In the genomic region with DNA sequence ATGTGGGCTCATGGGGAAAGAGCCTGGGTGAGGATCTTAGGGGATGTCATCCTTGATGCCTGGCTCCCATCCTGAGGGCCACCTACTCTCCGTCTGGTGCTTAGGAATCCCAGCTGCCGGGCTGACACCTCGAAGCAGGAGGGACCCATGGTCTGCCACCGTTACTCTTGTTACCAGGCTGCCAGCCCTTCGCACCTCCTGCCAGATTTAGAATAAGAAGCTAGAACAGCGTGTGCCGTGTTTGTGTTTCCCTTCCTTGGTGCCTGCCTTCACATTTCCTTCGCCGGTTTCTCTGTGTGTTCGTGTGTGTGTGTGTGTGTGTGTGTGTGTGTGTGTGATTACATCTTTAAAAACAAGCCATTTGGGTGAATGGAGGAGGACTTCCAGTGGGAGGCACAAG, we compare ENCODE assay signal across 15 mouse cellular contexts. TPM values are rescaled to one million over a fixed set of nuclear protein-coding genes. Genes with fewer than 3 reads are reported as not detected.
A peak's percentile ranks its signal among the peaks of the same experiment; 100 is the strongest.
DNase-seq lines count a peak whose midpoint lies in the region; ATAC-seq and TF ChIP-seq lines count a peak whose summit lies in the region.
"Had no signal": no experiment of that assay in that cellular context is flagged by ENCODE, and none has a peak within 500 bp of the region (broad histone marks: within the 10 kb centered on the region; RNA-seq: fewer than 3 reads in every experiment).

No protein-coding gene starts in this region.

- no peak overlapping the region for H3K4me3 ChIP-seq in hindbrain, embryonic 10.5 days
- H3K4me3 ChIP-seq: heart, embryonic 13.5 days; hindbrain, embryonic 15.5 days; limb, embryonic 10.5 days had no signal

- H3K9me3 ChIP-seq in hindbrain, embryonic 10.5 days, result peaks cover 4% of the 10 kb centered on the region; the same call in 1 of the 2 replicates
- H3K9me3 ChIP-seq: hindbrain, embryonic 15.5 days; limb, embryonic 10.5 days had no signal

- 83% methylated on average over 10 of the region's 10 CpGs for WGBS in hindbrain, embryonic 10.5 days

- H3K4me1 ChIP-seq in hindbrain, embryonic 10.5 days (replicated peaks), result peaks cover 53% of the 10 kb centered on the region

- H3K27me3 ChIP-seq in hindbrain, embryonic 10.5 days (ENCODE audit: insufficient read depth, poor library complexity, severe bottlenecking), result peaks cover 36% of the 10 kb centered on the region
- H3K27me3 ChIP-seq: hindbrain, embryonic 15.5 days had no signal

- no peak overlapping the region for H3K27ac ChIP-seq in hindbrain, embryonic 10.5 days
- H3K27ac ChIP-seq: heart, embryonic 13.5 days; hindbrain, embryonic 15.5 days; limb, embryonic 10.5 days; stomach, postnatal 0 days had no signal

- TF ChIP-seq POLR2A in brain, embryonic 14.5 days (IDR thresholded peaks at IDR 0.05; ENCODE audit: borderline replicate concordance, extremely low read depth, insufficient read depth, insufficient read length, poor library complexity, severe bottlenecking), result no peak

- no peak for TF ChIP-seq CTCF in brain, embryonic 14.5 days (IDR thresholded peaks at IDR 0.05; ENCODE audit: borderline replicate concordance, extremely low read depth, insufficient read depth, insufficient read length)

- peaks cover 25% of the 10 kb centered on the region for H3K36me3 ChIP-seq in hindbrain, embryonic 10.5 days
- H3K36me3 ChIP-seq: heart, embryonic 13.5 days; hindbrain, embryonic 15.5 days; limb, embryonic 10.5 days had no signal

- ATAC-seq in megakaryocyte progenitor cell, adult 5-6 weeks (replicated peaks; ENCODE audit: poor library complexity), result no peak

- DNase-seq in brain, embryonic 14.5 days (ENCODE audit: low read depth), result peak; percentile 59
- DNase-seq in frontal cortex, adult 2 months (ENCODE audit: extremely low spot score in 1 of 2, low spot score in 1 of 2), result peak; percentile 79 to 83
- peak; percentile 60 to 63 for DNase-seq in layer of hippocampus, postnatal 14 days (ENCODE audit: low spot score in 2 of 2)
- DNase-seq in right cerebral cortex, adult 2 months (ENCODE audit: low spot score in 2 of 2), result peak; percentile 76
- DNase-seq in urinary bladder, postnatal 14 days (ENCODE audit: low spot score), result no peak
- no peak for DNase-seq in hindbrain, embryonic 10.5 days (ENCODE audit: low spot score)
- DNase-seq: adrenal gland, postnatal 10 days; kidney, adult 9 months; thymus, postnatal 4 days had no signal

RNA-seq across cellular contexts. Expression of a gene that starts 4.1 kb away (rescaled TPM):
- 19.6 and 23.4 TPM in 2 replicates for polyA plus RNA-seq in brain, embryonic 14.5 days (2012; rRNA removed)
- polyA plus RNA-seq in frontal cortex, adult 2 months (2012; rRNA removed), result 12.3 and 14.3 TPM in 2 replicates
- total RNA-seq in layer of hippocampus, postnatal 14 days (2021), result 10 to 100 TPM; 28.0 to 28.9 TPM
- polyA plus RNA-seq in hindbrain, embryonic 10.5 days (2016; fragmentation: Nextera tagmentation; extraction: Ambion mirVana), result 10.2 and 18.0 TPM in 2 replicates
- 0.42 and 0.52 TPM in 2 replicates for total RNA-seq in megakaryocyte progenitor cell, adult 5-6 weeks (2015)
- 0.50 and 1.0 TPM in 2 replicates for total RNA-seq in megakaryocyte progenitor cell, adult 5-6 weeks (2017)
- total RNA-seq: neutrophil, adult 5-6 weeks had no signal

Comparison
In these comparisons a context has a peak if more than half of its experiments do, and no peak if none do; other contexts are left out.
1. DNase-seq: peak in brain, embryonic 14.5 days (single experiment), frontal cortex, adult 2 months (2 of 2), layer of hippocampus, postnatal 14 days (2 of 2) and right cerebral cortex, adult 2 months (2 of 2); none in urinary bladder, postnatal 14 days (single experiment) and hindbrain, embryonic 10.5 days (single experiment).